Mouse (Mus musculus) inflammation-experienced regulatory T-cells, adult 16 weeks (primary cell): ENCODE results near the gene Pon2. TPM values are rescaled to one million over a fixed set of nuclear protein-coding genes. Genes with fewer than 3 reads are reported as not detected.

Experiments used
- polyA plus RNA-seq: library from polyadenylated mRNA; unstranded; fragments of 100-300 nt; shearing (Covaris generic); gene quantifications from one replicate; pipeline ENCODE4 v1.2.1, GENCODE M21; 2017

The Pon2 gene
- polyA plus RNA-seq, result 105 TPM

GRCm38 (mm10) chr6:5298092-5298554, at the start of gene Pon2:
Gene Pon2, minus strand, starts transcription at chr6:5298455.

DNA sequence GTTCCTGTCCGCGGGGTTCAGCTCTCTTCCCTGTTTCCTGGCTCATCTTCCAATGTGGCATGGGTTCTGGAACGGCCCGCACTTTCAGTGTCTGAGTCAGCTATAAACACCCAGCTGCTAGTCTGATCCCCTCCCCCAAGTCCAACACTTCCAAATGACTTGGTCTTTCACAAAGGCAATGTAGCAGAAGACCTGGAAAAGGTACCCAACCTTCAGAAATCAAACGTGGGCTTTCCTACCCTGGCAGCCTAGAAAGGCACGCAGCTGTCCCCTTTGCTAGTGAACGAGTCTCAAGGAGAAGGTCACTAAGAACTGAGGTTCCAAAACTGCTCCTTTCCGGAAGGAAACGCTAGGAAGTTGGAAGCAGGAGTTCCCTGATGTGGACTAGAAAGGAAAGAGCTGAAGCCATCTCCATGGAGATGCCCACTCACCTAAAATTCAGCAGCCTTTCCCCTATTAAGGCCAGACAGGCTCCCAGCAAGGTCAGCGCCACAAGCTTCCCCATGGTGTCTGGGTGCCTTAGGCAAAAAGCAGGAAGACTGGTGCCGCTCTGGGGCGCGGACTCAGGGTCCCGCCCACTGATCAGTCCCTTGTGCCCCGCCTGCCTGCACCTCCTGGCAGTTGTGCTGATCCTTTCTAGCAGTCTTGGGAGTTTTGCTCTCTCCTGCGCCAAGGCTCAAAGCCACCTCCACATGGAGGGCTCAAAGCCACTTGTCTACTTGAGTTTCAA, 42.4 kb downstream of the Pon2 start, which contains the start of gene Pon3:
Gene Pon3, minus strand, starts transcription at position 565 of the 730 bp plus-strand sequence.

Other genes with a start within 250 kb of the Pon2 start
- gene Pon1, start 104.5 kb downstream of the Pon2 start, polyA plus RNA-seq, result not detected
- gene Pon3, start 42.2 kb downstream of the Pon2 start, polyA plus RNA-seq, result 18.3 TPM
- gene Asb4, start 84.9 kb upstream of the Pon2 start, polyA plus RNA-seq, result not detected
- gene Pdk4, start 197.9 kb upstream of the Pon2 start, polyA plus RNA-seq, result not detected